Mouse (Mus musculus) Patski (cell line): ENCODE measurements at regions not wholly inside any gene's neighbourhood (a gene's known extent, or its start where the extent isn't known, plus 50 kb on each side); places are given as distances from the start of the nearest gene placed in this dataset.

Experiments
- ATAC-seq: fragments of 100-300 bp; one replicate; pipeline ENCODE4 v1.8.0; 2021
- CTCF ChIA-PET: fragments of 350-600 bp; sonication (Branson Sonifier 250); formaldehyde crosslinking; loops from one replicate; lab custom pipeline; 2022; ENCODE audit warnings: inconsistent platforms; lab: Charles Lee
- POLR2A ChIA-PET: fragments of 350-600 bp; sonication (Branson Sonifier 250); formaldehyde crosslinking; loops from one replicate; lab custom pipeline; 2022; ENCODE audit warnings: antibody characterized with exemption, inconsistent platforms; lab: Charles Lee
- DNase-seq: peaks from one replicate; pipeline ENCODE4 v3.0.0-alpha.2; 2011; ENCODE audit warnings: low read depth, low spot score
- H3K27me3 ChIP-seq: fragments of 371-371 bp; one replicate; pipeline ENCODE4 v1.5.1; 2021
- CTCF ChIP-seq: fragments of 100-300 bp; IDR thresholded peaks from one replicate; pipeline ENCODE4 v1.5.1; 2021
- in situ Hi-C: fragments of 300-500 bp; cut with MboI; formaldehyde crosslinking; loops from 3 replicates; pipeline ENCODE4 v1.11.1; 2018; ENCODE audit warnings: low pct_unique_long_range_greater_than_20kb, mixed read lengths

GRCm38 (mm10) chr4:47671362-47671761 lies 196.9 kb downstream of the Sec61b start:
- DNase-seq: no peak

GRCm38 (mm10) chr4:47681141-47681540 lies 206.7 kb downstream of the Sec61b start:
- DNase-seq (no peak), ATAC-seq (no peak)
- in situ Hi-C loops: no loop called here
- ChIA-PET CTCF (no interaction called here), POLR2A (no interaction called here)
- TF ChIP-seq CTCF: no peak
- H3K27me3 ChIP-seq: no peaks in the 10 kb centered on the region

More at GRCm38 (mm10) chr4:47671362-47671761, 196.9 kb downstream of the Sec61b start:
- CTCF ChIA-PET: no interaction called here
- in situ Hi-C loops: no loop called here
- no peak for TF ChIP-seq CTCF
- POLR2A ChIA-PET: no interaction called here
- ATAC-seq: no peak
- H3K27me3 ChIP-seq: no peaks in the 10 kb centered on the region

- in situ Hi-C loops: no loop called here
- DNase-seq: no peak
- ChIA-PET POLR2A (no interaction called here), CTCF (no interaction called here)
- no peak for ATAC-seq
- TF ChIP-seq CTCF: no peak
- no peaks in the 10 kb centered on the region for H3K27me3 ChIP-seq
Observed at GRCm38 (mm10) chr4:47691207-47691606, 216.7 kb downstream of the Sec61b start.

GRCm38 (mm10) chr4:47692654-47693053 lies 218.2 kb downstream of the Sec61b start:
- DNase-seq: no peak
- ChIA-PET POLR2A (no interaction called here), CTCF (no interaction called here)
- in situ Hi-C loops: no loop called here
- no peaks in the 10 kb centered on the region for H3K27me3 ChIP-seq
- no peak for TF ChIP-seq CTCF
- ATAC-seq: no peak

GRCm38 (mm10) chr4:47693221-47693620 lies 218.8 kb downstream of the Sec61b start:
- ChIA-PET CTCF (no interaction called here), POLR2A (no interaction called here)
- H3K27me3 ChIP-seq: no peaks in the 10 kb centered on the region
- no peak for TF ChIP-seq CTCF
- in situ Hi-C loops: no loop called here
- DNase-seq (no peak), ATAC-seq (no peak)

- in situ Hi-C loops: no loop called here
- ATAC-seq (no peak), DNase-seq (no peak)
- ChIA-PET POLR2A (no interaction called here), CTCF (no interaction called here)
- TF ChIP-seq CTCF: no peak
- H3K27me3 ChIP-seq: no peaks in the 10 kb centered on the region
Observed at GRCm38 (mm10) chr4:47697071-47697470, 222.6 kb downstream of the Sec61b start.

- ATAC-seq (no peak), DNase-seq (no peak)
- ChIA-PET CTCF (interaction anchor here (1.7 kb wide), 1 partner anchor 13 kb away, joined by 5 read pairs; no protein-coding TSS in a partner anchor), POLR2A (no interaction called here)
- TF ChIP-seq CTCF: no peak
- in situ Hi-C loops: no loop called here
- no peaks in the 10 kb centered on the region for H3K27me3 ChIP-seq
Observed at GRCm38 (mm10) chr4:47698514-47698913, 224.1 kb downstream of the Sec61b start.

GRCm38 (mm10) chr4:47698926-47699325 lies 224.5 kb downstream of the Sec61b start:
- ChIA-PET POLR2A (no interaction called here), CTCF (interaction anchor here (1.7 kb wide), 1 partner anchor 13 kb away, joined by 5 read pairs; no protein-coding TSS in a partner anchor)
- ATAC-seq: no peak
- DNase-seq: no peak
- TF ChIP-seq CTCF: no peak
- H3K27me3 ChIP-seq: no peaks in the 10 kb centered on the region
- in situ Hi-C loops: no loop called here

- in situ Hi-C loops: no loop called here
- POLR2A ChIA-PET: no interaction called here
- no peak for DNase-seq
- no peak for TF ChIP-seq CTCF
- CTCF ChIA-PET: no interaction called here
- H3K27me3 ChIP-seq: no peaks in the 10 kb centered on the region
- no peak for ATAC-seq
Observed at GRCm38 (mm10) chr4:47703501-47703900, 229.0 kb downstream of the Sec61b start.

- DNase-seq (no peak), ATAC-seq (no peak)
- POLR2A ChIA-PET: no interaction called here
- CTCF ChIA-PET: no interaction called here
- in situ Hi-C loops: no loop called here
- H3K27me3 ChIP-seq: no peaks in the 10 kb centered on the region
- no peak for TF ChIP-seq CTCF
Observed at GRCm38 (mm10) chr4:47704607-47705006, 230.1 kb downstream of the Sec61b start.

- TF ChIP-seq CTCF: no peak
- in situ Hi-C loops: no loop called here
- H3K27me3 ChIP-seq: no peaks in the 10 kb centered on the region
- ChIA-PET CTCF (interaction anchor here (0.7 kb wide), 1 partner anchor 16 kb away, joined by 3 read pairs; no protein-coding TSS in a partner anchor), POLR2A (no interaction called here)
- DNase-seq: no peak
- no peak for ATAC-seq
Observed at GRCm38 (mm10) chr4:47707966-47708365, 233.5 kb downstream of the Sec61b start.

- DNase-seq: no peak
- CTCF ChIA-PET: no interaction called here
- POLR2A ChIA-PET: no interaction called here
- TF ChIP-seq CTCF: no peak
- ATAC-seq: no peak
- H3K27me3 ChIP-seq: no peaks in the 10 kb centered on the region
- in situ Hi-C loops: no loop called here
Observed at GRCm38 (mm10) chr4:47713387-47713786, 238.9 kb downstream of the Sec61b start.
